Mouse (Mus musculus) erythroblast, embryonic 14.5 days (primary cell): ENCODE measurements around the gene Tnxb.

ENCODE experiments used
- GATA1 ChIP-seq: IDR thresholded peaks from 2 replicates; pipeline ENCODE4 v1.6.1; 2012; ENCODE audit warnings: low read length, inconsistent platforms, mixed read lengths
- TAL1 ChIP-seq: IDR thresholded peaks from 3 replicates; pipeline ENCODE4 v1.6.1; 2012; ENCODE audit warnings: low read length, inconsistent platforms, mixed read lengths

DNA sequence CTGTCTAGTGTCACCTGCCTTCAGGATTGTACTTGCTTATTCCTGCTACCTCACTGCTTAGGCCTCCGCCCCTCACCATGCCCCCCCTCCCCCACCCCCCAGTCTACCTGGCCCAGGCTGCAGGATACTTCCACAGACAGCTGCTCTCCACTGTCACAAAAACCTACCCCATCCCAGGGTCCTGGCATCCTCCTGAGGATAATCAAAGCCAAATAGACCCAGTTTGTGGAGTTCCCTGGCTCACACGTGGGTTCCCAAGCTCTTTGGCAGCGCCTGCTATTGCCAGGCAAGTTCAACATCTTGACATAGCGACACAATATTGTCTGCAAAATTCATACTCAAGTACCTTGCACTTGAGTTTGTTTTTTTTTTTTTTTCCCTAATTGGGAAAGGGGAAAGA, 10.3 kb downstream of the Tnxb start:
- TF ChIP-seq TAL1 = no peak
- no peak for TF ChIP-seq GATA1
